Mouse (Mus musculus) regulatory T cell (primary cell): ENCODE results near the gene Gjb5.

ENCODE experiments used
- in situ Hi-C: fragments of 300-600 bp; cut with MboI, MseI; formaldehyde crosslinking; loops from one replicate; pipeline ENCODE4 v1.15.1; 2025; ENCODE audit warnings: high pct_unique_total_duplicates

Gene Gjb5

GRCm38 (mm10) chr4:127311561-127311960 lies 46.4 kb downstream of the Gjb5 start:
- in situ Hi-C loops: no loop called here

- in situ Hi-C loops: no loop called here
Observed at GRCm38 (mm10) chr4:127306915-127307314, 51.1 kb downstream of the Gjb5 start.
